Mouse (Mus musculus): ENCODE data around the gene Actbl2.

Gene Actbl2

GRCm38 (mm10) chr13:111271868-111272267 lies 17.1 kb downstream of the Actbl2 start:
- DNase-seq, result no peak

- peak; percentile 12 for DNase-seq
These were observed 31.9 kb downstream of the Actbl2 start for GRCm38 (mm10) chr13:111286461-111287385.

- DNase-seq, result no peak
These were observed 36.5 kb downstream of the Actbl2 start for GRCm38 (mm10) chr13:111291161-111291957.

- DNase-seq, result no peak
These were observed 37.2 kb downstream of the Actbl2 start for GRCm38 (mm10) chr13:111291958-111292493.

GRCm38 (mm10) chr13:111293478-111293877 lies 38.7 kb downstream of the Actbl2 start:
- no peak for DNase-seq

GRCm38 (mm10) chr13:111294965-111295494 lies 40.2 kb downstream of the Actbl2 start:
- no peak for DNase-seq

- DNase-seq, result no peak
These were observed 41.2 kb downstream of the Actbl2 start for GRCm38 (mm10) chr13:111296029-111296428.

- no peak for DNase-seq
These were observed 42.8 kb downstream of the Actbl2 start for GRCm38 (mm10) chr13:111297614-111298013.

GRCm38 (mm10) chr13:111299145-111299713 lies 44.4 kb downstream of the Actbl2 start:
- no peak for DNase-seq

GRCm38 (mm10) chr13:111300846-111301245 lies 46.0 kb downstream of the Actbl2 start:
- DNase-seq, result no peak

- DNase-seq, result no peak
These were observed 46.6 kb downstream of the Actbl2 start for GRCm38 (mm10) chr13:111301431-111301830.

- no peak for DNase-seq
These were observed 49.4 kb downstream of the Actbl2 start for GRCm38 (mm10) chr13:111304194-111304593.

- no peak for DNase-seq
These were observed 49.9 kb downstream of the Actbl2 start for GRCm38 (mm10) chr13:111304736-111305135.
